Mouse (Mus musculus): ENCODE measurements around the gene Timp2. TPM values are rescaled to one million over a fixed set of nuclear protein-coding genes. Genes with fewer than 3 reads are reported as not detected.

Timp2 gene
- polyA plus RNA-seq, 1 experiment = 23.6 TPM

DNA sequence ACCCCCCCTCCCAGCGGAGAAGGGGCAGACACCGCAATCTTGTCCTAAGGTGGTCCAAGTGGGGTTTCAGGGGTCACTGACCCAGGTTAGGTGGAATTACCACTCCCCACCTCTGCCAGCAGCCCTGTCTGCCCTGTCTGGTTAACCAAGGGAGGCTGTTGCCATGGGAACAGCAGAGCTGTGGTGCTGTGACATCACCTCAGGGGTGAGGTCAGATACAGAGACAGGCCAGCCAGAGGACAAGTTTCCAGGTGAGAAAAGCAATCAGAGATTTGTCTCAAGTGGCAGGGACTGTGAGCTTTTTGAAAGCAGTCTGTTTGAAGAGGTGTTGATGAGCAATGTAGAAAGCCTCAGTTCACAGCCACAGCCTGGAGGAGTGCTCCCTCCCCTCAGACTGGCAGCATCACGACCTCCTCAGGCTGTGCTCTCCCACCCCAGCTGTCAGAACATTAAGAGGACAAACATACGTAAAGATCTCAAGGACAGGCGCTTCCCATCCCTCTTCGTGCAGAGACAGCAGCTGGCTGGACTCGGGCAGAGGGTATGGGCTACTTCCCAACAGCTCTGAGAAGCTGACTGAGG, 13.0 kb downstream of the Timp2 start, which contains the start of gene Cep295nl:
Cep295nl (minus strand) TSS at position 101 of the 582 bp plus-strand sequence.
- TF ChIP-seq CTCF (IDR thresholded peaks at IDR 0.05; ENCODE audit: low read depth, low read length) (no peak), POLR2A (IDR thresholded peaks at IDR 0.05; ENCODE audit: insufficient read depth, low read length) (no peak), EP300 (IDR thresholded peaks at IDR 0.05; ENCODE audit: insufficient read depth, low read depth, low read length) (no peak)
- H3K36me3 ChIP-seq (ENCODE audit: control insufficient read depth, insufficient read depth, low read length, poor library complexity, severe bottlenecking) = no peaks in the 10 kb centered on the region
- H3K4me1 ChIP-seq (ENCODE audit: control insufficient read depth, insufficient read depth, low read length) = peaks cover 6% of the 10 kb centered on the region
- H3K4me3 ChIP-seq (ENCODE audit: low read depth, low read length) = no peak within 1 kb of the TSS
- H3K9me3 ChIP-seq (replicated peaks; ENCODE audit: control insufficient read depth, insufficient read depth, low read length, poor library complexity, severe bottlenecking) = no peaks in the 10 kb centered on the region
- H3K27ac ChIP-seq (ENCODE audit: insufficient read depth, low read length) = no peak within 1 kb of the TSS
- no peaks in the 10 kb centered on the region for H3K27me3 ChIP-seq (ENCODE audit: control insufficient read depth, insufficient read depth, low read length, poor library complexity, severe bottlenecking)
- no peak within 1 kb of the TSS for H3K9ac ChIP-seq (ENCODE audit: low read depth, poor library complexity, severe bottlenecking)

DNA sequence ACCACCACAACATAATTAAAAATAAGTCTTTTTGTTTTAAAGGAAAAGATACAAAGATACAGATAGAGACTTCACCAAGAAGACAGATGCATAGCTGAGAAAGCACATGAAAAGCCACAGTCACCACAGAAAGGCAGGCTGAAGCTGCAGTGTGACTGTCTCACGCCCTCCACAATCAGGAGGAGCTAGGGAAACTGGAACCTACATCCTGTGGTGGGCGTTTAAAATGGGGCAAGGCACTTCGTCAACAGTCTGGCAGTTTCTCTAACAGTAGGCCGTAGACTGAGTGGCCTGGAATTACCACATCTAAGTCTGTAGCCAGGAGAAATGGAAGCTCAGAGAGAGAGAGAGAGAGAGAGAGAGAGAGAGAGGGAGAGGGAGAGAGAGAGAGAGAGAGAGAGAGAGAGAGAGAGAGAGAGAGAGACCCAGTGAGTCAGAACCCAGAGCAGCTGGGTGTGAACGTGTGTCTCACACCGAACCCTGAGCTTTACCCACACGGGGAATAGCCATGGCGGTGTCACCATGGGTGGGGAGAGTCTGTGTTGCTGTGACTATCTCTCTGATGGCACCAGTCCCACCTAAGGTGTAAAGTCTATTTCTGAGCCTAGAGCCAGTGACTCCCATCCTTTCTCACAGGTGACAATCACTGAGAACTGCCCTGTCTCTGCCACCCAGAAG, 17.9 kb downstream of the Timp2 start:
- peaks cover 6% of the 10 kb centered on the region for H3K4me1 ChIP-seq (ENCODE audit: control insufficient read depth, insufficient read depth, low read length)
- H3K36me3 ChIP-seq (ENCODE audit: control insufficient read depth, insufficient read depth, low read length, poor library complexity, severe bottlenecking) = no peaks in the 10 kb centered on the region
- H3K9me3 ChIP-seq (replicated peaks; ENCODE audit: control insufficient read depth, insufficient read depth, low read length, poor library complexity, severe bottlenecking) = no peaks in the 10 kb centered on the region
- H3K27me3 ChIP-seq (ENCODE audit: control insufficient read depth, insufficient read depth, low read length, poor library complexity, severe bottlenecking) = no peaks in the 10 kb centered on the region
- H3K9ac ChIP-seq (ENCODE audit: low read depth, poor library complexity, severe bottlenecking) = no peak overlapping the region
- H3K4me3 ChIP-seq (ENCODE audit: low read depth, low read length) = no peak overlapping the region
- no peak overlapping the region for H3K27ac ChIP-seq (ENCODE audit: insufficient read depth, low read length)
- TF ChIP-seq EP300 (IDR thresholded peaks at IDR 0.05; ENCODE audit: insufficient read depth, low read depth, low read length) (no peak), CTCF (IDR thresholded peaks at IDR 0.05; ENCODE audit: low read depth, low read length) (no peak), POLR2A (IDR thresholded peaks at IDR 0.05; ENCODE audit: insufficient read depth, low read length) (no peak)

DNA sequence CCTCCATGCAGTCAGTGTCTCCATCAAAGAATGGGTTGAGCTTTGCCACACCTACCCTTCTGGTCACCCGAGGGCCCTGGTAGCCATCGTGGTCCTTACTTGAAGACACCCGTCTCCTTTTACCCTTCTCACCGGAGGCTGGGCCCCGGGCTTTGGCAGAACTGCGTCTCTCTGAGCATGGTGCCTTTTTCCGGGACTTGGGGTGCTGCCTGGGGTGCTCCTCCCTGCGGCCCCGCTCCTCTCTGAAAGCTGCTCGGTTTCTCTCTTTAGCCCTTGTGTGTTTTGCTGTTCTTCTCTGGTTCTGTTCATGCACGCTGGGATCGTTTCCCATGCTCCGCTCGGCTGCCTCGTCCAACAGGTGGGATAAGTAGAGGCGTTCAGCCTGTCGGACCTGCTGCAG, 22.1 kb downstream of the Timp2 start:
- H3K27me3 ChIP-seq (ENCODE audit: control insufficient read depth, insufficient read depth, low read length, poor library complexity, severe bottlenecking) = no peaks in the 10 kb centered on the region
- no peaks in the 10 kb centered on the region for H3K9me3 ChIP-seq (replicated peaks; ENCODE audit: control insufficient read depth, insufficient read depth, low read length, poor library complexity, severe bottlenecking)
- no peak overlapping the region for H3K4me3 ChIP-seq (ENCODE audit: low read depth, low read length)
- H3K27ac ChIP-seq (ENCODE audit: insufficient read depth, low read length) = no peak overlapping the region
- H3K9ac ChIP-seq (ENCODE audit: low read depth, poor library complexity, severe bottlenecking) = no peak overlapping the region
- H3K4me1 ChIP-seq (ENCODE audit: control insufficient read depth, insufficient read depth, low read length) = no peaks in the 10 kb centered on the region
- TF ChIP-seq CTCF (IDR thresholded peaks at IDR 0.05; ENCODE audit: low read depth, low read length) (no peak), POLR2A (IDR thresholded peaks at IDR 0.05; ENCODE audit: insufficient read depth, low read length) (no peak), EP300 (IDR thresholded peaks at IDR 0.05; ENCODE audit: insufficient read depth, low read depth, low read length) (no peak)
- no peaks in the 10 kb centered on the region for H3K36me3 ChIP-seq (ENCODE audit: control insufficient read depth, insufficient read depth, low read length, poor library complexity, severe bottlenecking)

- Histone ChIP-seq H3K4me1 (ENCODE audit: control insufficient read depth, insufficient read depth, low read length) (no peaks in the 10 kb centered on the region), H3K36me3 (ENCODE audit: control insufficient read depth, insufficient read depth, low read length, poor library complexity, severe bottlenecking) (no peaks in the 10 kb centered on the region), H3K27ac (ENCODE audit: insufficient read depth, low read length) (no peak overlapping the region), H3K9me3 (replicated peaks; ENCODE audit: control insufficient read depth, insufficient read depth, low read length, poor library complexity, severe bottlenecking) (no peaks in the 10 kb centered on the region), H3K4me3 (ENCODE audit: low read depth, low read length) (no peak overlapping the region), H3K27me3 (ENCODE audit: control insufficient read depth, insufficient read depth, low read length, poor library complexity, severe bottlenecking) (no peaks in the 10 kb centered on the region), H3K9ac (ENCODE audit: low read depth, poor library complexity, severe bottlenecking) (no peak overlapping the region)
- TF ChIP-seq CTCF (IDR thresholded peaks at IDR 0.05; ENCODE audit: low read depth, low read length) (no peak), POLR2A (IDR thresholded peaks at IDR 0.05; ENCODE audit: insufficient read depth, low read length) (no peak), EP300 (IDR thresholded peaks at IDR 0.05; ENCODE audit: insufficient read depth, low read depth, low read length) (no peak)
These were observed 23.2 kb downstream of the Timp2 start for GRCm38 (mm10) chr11:118332376-118332775.

DNA sequence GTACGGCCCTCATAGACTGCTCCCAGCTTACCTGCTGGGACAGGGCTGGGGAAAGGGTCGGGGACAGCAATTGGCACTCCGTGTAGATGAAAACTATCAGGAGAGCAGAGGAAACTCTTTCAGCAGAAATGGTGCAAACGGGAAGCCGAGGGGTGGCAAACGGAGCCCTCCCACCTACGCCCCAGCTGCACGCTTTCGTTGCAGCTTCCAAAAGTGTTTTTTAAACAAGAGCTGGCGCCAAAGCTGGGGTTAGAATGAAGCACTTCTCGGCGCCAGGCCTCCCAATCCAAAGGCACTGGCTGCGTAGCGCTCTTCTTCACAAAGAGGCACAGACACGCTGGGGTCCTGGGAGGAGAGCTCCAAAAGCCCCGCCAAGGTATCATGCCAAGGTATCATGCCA, 24.8 kb downstream of the Timp2 start:
- Histone ChIP-seq H3K4me3 (ENCODE audit: low read depth, low read length) (no peak overlapping the region), H3K9ac (ENCODE audit: low read depth, poor library complexity, severe bottlenecking) (no peak overlapping the region), H3K27me3 (ENCODE audit: control insufficient read depth, insufficient read depth, low read length, poor library complexity, severe bottlenecking) (no peaks in the 10 kb centered on the region), H3K9me3 (replicated peaks; ENCODE audit: control insufficient read depth, insufficient read depth, low read length, poor library complexity, severe bottlenecking) (no peaks in the 10 kb centered on the region), H3K36me3 (ENCODE audit: control insufficient read depth, insufficient read depth, low read length, poor library complexity, severe bottlenecking) (no peaks in the 10 kb centered on the region), H3K27ac (ENCODE audit: insufficient read depth, low read length) (no peak overlapping the region), H3K4me1 (ENCODE audit: control insufficient read depth, insufficient read depth, low read length) (no peaks in the 10 kb centered on the region)
- TF ChIP-seq EP300 (IDR thresholded peaks at IDR 0.05; ENCODE audit: insufficient read depth, low read depth, low read length) = no peak
- no peak for TF ChIP-seq CTCF (IDR thresholded peaks at IDR 0.05; ENCODE audit: low read depth, low read length)
- no peak for TF ChIP-seq POLR2A (IDR thresholded peaks at IDR 0.05; ENCODE audit: insufficient read depth, low read length)

DNA sequence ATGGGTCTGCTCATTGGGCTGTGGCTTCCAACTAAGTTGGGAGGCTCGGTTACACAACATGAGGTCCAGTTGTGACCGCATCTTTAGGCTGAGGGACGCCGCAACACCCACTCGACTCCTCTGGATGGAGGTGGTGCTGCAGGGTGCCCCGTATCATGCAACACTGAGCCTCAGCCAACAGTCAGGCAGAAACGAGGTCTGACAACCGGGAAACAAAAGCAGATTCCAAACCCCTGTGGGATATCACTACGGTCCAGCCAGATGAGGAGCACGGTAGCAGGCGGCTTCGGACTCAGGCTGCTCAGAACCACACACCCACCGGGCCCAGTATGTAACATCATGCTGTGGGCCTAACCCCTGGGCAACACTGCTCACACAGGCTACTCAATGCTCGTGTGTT, 25.2 kb downstream of the Timp2 start:
- H3K36me3 ChIP-seq (ENCODE audit: control insufficient read depth, insufficient read depth, low read length, poor library complexity, severe bottlenecking) = no peaks in the 10 kb centered on the region

More for the DNA sequence above, 25.2 kb downstream of the Timp2 start:
- no peak overlapping the region for H3K9ac ChIP-seq (ENCODE audit: low read depth, poor library complexity, severe bottlenecking)
- H3K9me3 ChIP-seq (replicated peaks; ENCODE audit: control insufficient read depth, insufficient read depth, low read length, poor library complexity, severe bottlenecking) = no peaks in the 10 kb centered on the region
- no peaks in the 10 kb centered on the region for H3K27me3 ChIP-seq (ENCODE audit: control insufficient read depth, insufficient read depth, low read length, poor library complexity, severe bottlenecking)
- TF ChIP-seq POLR2A (IDR thresholded peaks at IDR 0.05; ENCODE audit: insufficient read depth, low read length) (no peak), EP300 (IDR thresholded peaks at IDR 0.05; ENCODE audit: insufficient read depth, low read depth, low read length) (no peak), CTCF (IDR thresholded peaks at IDR 0.05; ENCODE audit: low read depth, low read length) (no peak)
- H3K4me3 ChIP-seq (ENCODE audit: low read depth, low read length) = no peak overlapping the region
- H3K4me1 ChIP-seq (ENCODE audit: control insufficient read depth, insufficient read depth, low read length) = no peaks in the 10 kb centered on the region
- H3K27ac ChIP-seq (ENCODE audit: insufficient read depth, low read length) = no peak overlapping the region
